Mouse (Mus musculus) kidney, embryonic 16.5 days (tissue): Measurements from ENCODE around the gene Mmgt1. TPM values are rescaled to one million over a fixed set of nuclear protein-coding genes. Genes with fewer than 3 reads are reported as not detected.

Experiments used
- ATAC-seq: fragments of 200-750 bp; cut with Nextera tagmentation; 2 replicates; pipeline ENCODE4 v1.8.0; 2017; ENCODE audit warnings: moderate TSS enrichment; ENCODE audit not compliant: low FRiP score, low TSS enrichment
- H3K27ac ChIP-seq: fragments of 300-500 bp; sonication (generic); 2 replicates; pipeline ENCODE4 v1.5.1; 2014; ENCODE audit warnings: low read length
- H3K27me3 ChIP-seq: fragments of 300-500 bp; sonication (generic); 2 replicates; pipeline ENCODE4 v1.6.1; 2014; ENCODE audit warnings: low read length, control low read depth, mixed read lengths; ENCODE audit not compliant: insufficient read depth
- H3K36me3 ChIP-seq: fragments of 300-500 bp; sonication (generic); 2 replicates; pipeline ENCODE4 v1.6.1; 2014; ENCODE audit warnings: low read length, control low read depth, mixed read lengths; ENCODE audit not compliant: insufficient read depth
- H3K4me1 ChIP-seq: fragments of 300-500 bp; sonication (generic); 2 replicates; pipeline ENCODE4 v1.6.1; 2014; ENCODE audit warnings: low read length, control low read depth, mixed read lengths; ENCODE audit not compliant: insufficient read depth
- H3K4me2 ChIP-seq: fragments of 300-500 bp; sonication (generic); replicated peaks from 2 replicates; pipeline ENCODE4 v1.6.1; 2014; ENCODE audit warnings: low read depth, low read length
- H3K4me3 ChIP-seq: fragments of 300-500 bp; sonication (generic); 2 replicates; pipeline ENCODE4 v1.5.1; 2014; ENCODE audit warnings: mild to moderate bottlenecking, low read length
- H3K9ac ChIP-seq: fragments of 300-500 bp; sonication (generic); replicated peaks from 2 replicates; pipeline ENCODE4 v1.6.1; 2014; ENCODE audit warnings: low read length
- H3K9me3 ChIP-seq: fragments of 300-500 bp; sonication (generic); 2 replicates; pipeline ENCODE4 v1.6.1; 2016; ENCODE audit warnings: low read length, control low read depth
- WGBS: fragments of 180-500 bp; shearing (Covaris S2); extraction: QIAGEN DNeasy Blood & Tissue Kit; methylation state at CpG from one replicate; pipeline ENCODE4 v1.1.7; 2014; 5-methylcytosine and 5-hydroxymethylcytosine counted together
- microRNA-seq: library from miRNA; unstranded; fragments of <30 nt; microRNA quantifications from one replicate; pipeline ENCODE4, GENCODE M21; 2016
- polyA plus RNA-seq: library from polyadenylated mRNA; unstranded; fragments of >200 nt; fragmentation: Nextera tagmentation; extraction: Ambion mirVana; gene quantifications from 2 replicates; pipeline ENCODE4 v1.2.1, GENCODE M21; 2015

Mmgt1 gene
- polyA plus RNA-seq, 1 experiment from 2014 or later, result 28.7 TPM

DNA sequence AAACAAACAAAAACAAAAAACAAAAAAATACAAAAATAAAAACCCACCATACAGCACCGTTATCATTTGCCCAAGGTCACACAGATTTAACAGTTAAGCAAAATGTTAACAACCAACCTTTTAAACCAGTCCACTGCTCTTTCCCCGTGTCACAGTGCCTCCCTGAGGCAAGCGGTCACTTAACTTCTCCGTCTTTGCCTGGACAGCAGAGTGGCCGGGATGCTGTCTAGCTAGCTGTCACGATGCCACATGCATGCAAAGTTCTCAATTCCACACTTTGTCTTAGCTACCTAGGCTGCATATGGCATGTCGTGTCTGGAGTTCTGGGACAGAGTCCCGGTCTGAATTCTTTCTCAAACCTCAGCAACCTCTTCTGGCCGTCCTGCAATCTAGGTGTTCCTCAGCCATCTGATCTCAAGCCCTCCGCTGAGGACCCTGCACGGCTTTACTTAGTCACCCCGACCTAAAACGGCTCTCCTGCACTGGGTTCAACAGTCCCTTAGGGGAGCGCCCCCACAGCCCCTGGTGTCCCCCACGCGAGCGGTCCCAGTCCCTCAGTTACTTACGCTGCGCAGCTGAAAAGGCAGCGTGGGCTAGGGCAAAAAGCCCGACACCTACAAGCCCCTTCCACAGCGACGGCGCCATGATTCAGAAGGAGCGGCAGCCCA is 516 bp downstream of the Mmgt1 start:
- peak overlapping the region; percentile 68; the same call in 1 of the 2 replicates for H3K27ac ChIP-seq

DNA sequence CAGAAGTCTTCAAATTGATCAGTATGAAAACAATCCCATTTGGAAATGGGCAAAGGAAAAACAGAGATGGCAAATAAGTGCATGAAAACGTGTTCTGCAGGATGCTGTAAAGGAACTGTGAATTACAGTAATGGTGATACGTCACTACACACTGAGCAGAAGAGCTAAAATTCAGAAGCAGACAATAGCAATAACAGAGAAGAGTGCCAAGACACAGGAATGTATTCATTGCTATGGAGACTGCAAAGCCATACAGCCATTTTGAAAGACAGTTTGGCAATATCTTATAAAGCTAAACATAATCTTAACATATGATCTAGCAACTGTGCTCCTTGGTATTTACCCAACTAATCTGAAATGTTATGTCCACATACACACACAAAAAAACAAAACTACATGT is 19.7 kb downstream of the Mmgt1 start:
- H3K4me2 ChIP-seq, result no peak overlapping the region
- H3K9me3 ChIP-seq, result no peaks in the 10 kb centered on the region
- no peaks in the 10 kb centered on the region for H3K36me3 ChIP-seq
- H3K27ac ChIP-seq, result no peak overlapping the region
- no peaks in the 10 kb centered on the region for H3K27me3 ChIP-seq
- no peaks in the 10 kb centered on the region for H3K4me1 ChIP-seq
- H3K4me3 ChIP-seq, result no peak overlapping the region
- 75% methylated on average over 2 of the region's 2 CpGs for WGBS
- no peak overlapping the region for H3K9ac ChIP-seq
- ATAC-seq, result no peak

More for the DNA sequence above, 516 bp downstream of the Mmgt1 start:
- 22% methylated on average over 25 of the region's 25 CpGs for WGBS
- Histone ChIP-seq H3K4me2 (peak overlapping the region; percentile 51), H3K4me3 (peak overlapping the region; percentile 74), H3K9ac (peak overlapping the region; percentile 78), H3K27me3 (no peaks in the 10 kb centered on the region), H3K4me1 (0 out of 2 replicates have a peak, but pooled peaks cover 3% of the 10 kb centered on the region), H3K9me3 (no peaks in the 10 kb centered on the region), H3K36me3 (no peaks in the 10 kb centered on the region)
- ATAC-seq, result peak; percentile 77

DNA sequence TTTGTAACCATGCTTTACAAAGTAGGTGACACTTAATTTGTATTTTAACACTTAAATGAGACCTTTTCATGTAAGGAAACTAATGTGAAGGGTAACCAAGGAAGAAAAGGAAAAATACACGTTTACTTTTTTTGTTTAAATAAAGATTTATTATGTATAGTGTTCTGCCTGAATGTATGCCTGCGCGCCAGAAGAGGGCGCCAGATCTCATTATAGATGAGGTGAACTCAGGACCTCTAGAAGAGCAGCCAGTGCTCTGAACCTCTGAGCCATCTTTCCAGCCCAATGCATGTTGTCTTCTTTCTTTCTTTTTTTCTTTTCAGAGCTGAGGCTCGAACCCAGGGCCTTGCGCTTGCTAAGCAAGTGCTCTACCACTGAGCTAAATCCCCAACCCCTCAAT is 25.4 kb downstream of the Mmgt1 start:
- Histone ChIP-seq H3K27me3 (no peaks in the 10 kb centered on the region), H3K9ac (no peak overlapping the region), H3K9me3 (no peaks in the 10 kb centered on the region), H3K36me3 (no peaks in the 10 kb centered on the region), H3K27ac (no peak overlapping the region), H3K4me2 (no peak overlapping the region), H3K4me3 (no peak overlapping the region), H3K4me1 (no peaks in the 10 kb centered on the region)
- WGBS, result 30% methylated on average over 6 of the region's 6 CpGs
- no peak for ATAC-seq

DNA sequence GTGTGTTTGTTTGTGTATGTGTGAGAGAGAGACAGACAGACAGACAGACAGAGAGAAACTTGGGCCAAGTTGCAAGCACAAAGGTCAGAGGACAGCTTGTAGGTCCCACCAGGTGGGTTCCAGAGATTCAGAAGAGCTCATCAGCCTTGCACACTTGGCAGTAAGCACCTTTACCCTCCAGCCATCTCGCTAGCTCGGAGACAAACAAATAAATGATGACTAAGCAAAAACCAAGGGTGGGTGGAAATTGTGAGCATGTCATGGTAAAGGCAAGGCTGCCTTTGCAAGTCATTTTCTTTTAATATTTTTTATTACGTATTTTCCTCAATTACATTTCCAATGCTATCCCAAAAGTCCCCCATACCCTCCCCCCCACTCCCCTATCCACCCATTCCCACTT is 44.3 kb downstream of the Mmgt1 start:
- Histone ChIP-seq H3K27ac (no peak overlapping the region), H3K9me3 (no peaks in the 10 kb centered on the region), H3K36me3 (no peaks in the 10 kb centered on the region), H3K27me3 (no peaks in the 10 kb centered on the region), H3K4me2 (no peak overlapping the region), H3K4me3 (no peak overlapping the region), H3K4me1 (no peaks in the 10 kb centered on the region), H3K9ac (no peak overlapping the region)
- ATAC-seq, result no peak
- 64% methylated on average over 3 of the region's 3 CpGs for WGBS

DNA sequence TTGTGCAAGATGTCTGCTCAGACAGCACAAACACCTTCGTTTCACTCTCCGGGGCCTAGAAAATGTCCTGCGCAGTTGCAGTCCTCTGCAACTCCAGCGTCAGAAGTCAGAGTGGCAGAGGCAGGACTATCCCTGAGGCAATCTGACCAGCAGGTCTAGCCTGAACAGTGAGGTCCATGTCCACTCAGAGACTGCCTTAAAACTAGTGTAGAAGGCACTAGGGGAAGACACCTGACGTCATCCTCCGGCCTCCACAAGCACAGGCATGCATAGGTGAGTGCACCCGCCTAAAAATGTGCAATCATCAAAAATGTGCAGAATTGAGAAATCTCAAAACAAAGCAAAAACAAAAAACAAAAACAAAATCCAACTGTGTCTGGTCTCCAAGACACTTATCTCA is 48.4 kb downstream of the Mmgt1 start, which contains the start of gene Gm648:
Gene Gm648 (minus strand): TSS at position 101 of the 400 bp plus-strand sequence.
- H3K9me3 ChIP-seq, result no peaks in the 10 kb centered on the region
- H3K36me3 ChIP-seq, result no peaks in the 10 kb centered on the region
- H3K27me3 ChIP-seq, result no peaks in the 10 kb centered on the region
- H3K9ac ChIP-seq, result no peak within 1 kb of the TSS
- no peaks in the 10 kb centered on the region for H3K4me1 ChIP-seq
- no peak within 1 kb of the TSS for H3K27ac ChIP-seq
- WGBS, result 88% methylated on average over 7 of the region's 7 CpGs
- no peak for ATAC-seq
- H3K4me2 ChIP-seq, result no peak within 1 kb of the TSS
- H3K4me3 ChIP-seq, result no peak within 1 kb of the TSS

DNA sequence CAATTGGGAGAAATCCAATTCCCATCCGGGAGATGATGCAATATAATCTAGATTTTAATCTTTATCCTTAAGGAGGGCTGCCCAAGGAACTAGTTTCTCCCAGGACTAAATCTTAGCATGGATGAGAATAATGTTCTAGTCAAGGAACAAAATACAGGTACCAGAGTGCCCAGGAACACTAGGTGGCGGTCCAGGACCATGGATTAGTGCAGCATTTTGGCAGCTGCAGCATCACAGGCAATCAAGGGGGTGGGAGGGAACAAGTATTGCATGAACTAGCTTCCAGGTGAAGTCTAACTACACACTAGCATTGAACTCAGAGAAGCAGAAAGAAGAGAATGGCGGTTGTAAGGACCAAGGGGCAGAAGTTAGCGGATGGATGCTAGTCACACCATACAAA is 60.7 kb downstream of the Mmgt1 start:
- 59% methylated on average over 4 of the region's 4 CpGs for WGBS
- no peaks in the 10 kb centered on the region for H3K27me3 ChIP-seq
- ATAC-seq, result no peak
- no peaks in the 10 kb centered on the region for H3K4me1 ChIP-seq
- no peak overlapping the region for H3K4me2 ChIP-seq
- no peak overlapping the region for H3K27ac ChIP-seq
- H3K36me3 ChIP-seq, result no peaks in the 10 kb centered on the region
- H3K9me3 ChIP-seq, result no peaks in the 10 kb centered on the region
- H3K4me3 ChIP-seq, result no peak overlapping the region
- H3K9ac ChIP-seq, result no peak overlapping the region

Small RNAs within 50 kb of the gene (microRNA-seq; reads per million reads assigned to microRNA genes)
- gene Mir5116, result not detected

Other genes starting within 250 kb of the Mmgt1 start
- 8.0 TPM in 2 replicates for gene Smim10l2a, start 223.5 kb downstream of the Mmgt1 start, polyA plus RNA-seq
- gene Gm2174, start 150.1 kb downstream of the Mmgt1 start, polyA plus RNA-seq, result 2.0 and 3.5 TPM in 2 replicates
- 31.9 and 32.2 TPM in 2 replicates for gene Ints6l, start 143.2 kb downstream of the Mmgt1 start, polyA plus RNA-seq
- gene Gm10477, start 73.3 kb downstream of the Mmgt1 start, polyA plus RNA-seq, result not detected in 2 replicates
- not detected in 2 replicates for gene Gm648, start 48.5 kb downstream of the Mmgt1 start, polyA plus RNA-seq
- gene Slc9a6, start 11.7 kb upstream of the Mmgt1 start, polyA plus RNA-seq, result 13.1 and 13.5 TPM in 2 replicates
- gene Fhl1, start 133.7 kb upstream of the Mmgt1 start, polyA plus RNA-seq, result 98.0 and 110 TPM in 2 replicates
- gene Map7d3, start 224.3 kb upstream of the Mmgt1 start, polyA plus RNA-seq, result 1.5 and 1.6 TPM in 2 replicates